Mouse (Mus musculus) kidney, adult 2 months (tissue): ENCODE measurements around the gene Cacnb4. TPM values are rescaled to one million over a fixed set of nuclear protein-coding genes. Genes with fewer than 3 reads are reported as not detected.

Experiments
- DNase-seq: peaks from one replicate; pipeline ENCODE4 v3.0.0; 2021
- H3K27ac ChIP-seq: fragments of 200-500 bp; 2 replicates; pipeline ENCODE4 v1.5.1; 2012; ENCODE audit warnings: low read depth, low read length, control low read depth, inconsistent platforms; ENCODE audit not compliant: insufficient read depth
- H3K27me3 ChIP-seq: fragments of 200-500 bp; replicated peaks from 2 replicates; pipeline ENCODE4 v1.6.1; 2012; ENCODE audit warnings: mild to moderate bottlenecking, moderate library complexity, low read length, inconsistent platforms; ENCODE audit not compliant: control insufficient read depth, insufficient read depth
- H3K36me3 ChIP-seq: fragments of 200-500 bp; 2 replicates; pipeline ENCODE4 v1.6.1; 2012; ENCODE audit warnings: mild to moderate bottlenecking, moderate library complexity, low read length, inconsistent platforms; ENCODE audit not compliant: control insufficient read depth, insufficient read depth
- H3K4me1 ChIP-seq: fragments of 200-500 bp; 2 replicates; pipeline ENCODE4 v1.6.1; 2011; ENCODE audit warnings: low read length; ENCODE audit not compliant: control insufficient read depth, insufficient read depth
- H3K4me3 ChIP-seq: fragments of 200-500 bp; 2 replicates; pipeline ENCODE4 v1.5.1; 2011; ENCODE audit warnings: mild to moderate bottlenecking, low read depth, low read length, control low read depth; ENCODE audit not compliant: insufficient read depth
- CTCF ChIP-seq: fragments of 200-500 bp; conservative IDR thresholded peaks from 2 replicates; pipeline ENCODE4 v1.5.1; 2011; ENCODE audit warnings: low read depth, mild to moderate bottlenecking, control low read depth, low read length, moderate library complexity, mixed read lengths; ENCODE audit not compliant: insufficient read depth, insufficient read length
- POLR2A ChIP-seq: fragments of 200-500 bp; IDR thresholded peaks from one replicate; pipeline ENCODE4 v1.6.1; 2011; ENCODE audit warnings: low read depth, low read length, control low read depth
- WGBS: fragments of 180-500 bp; shearing (Covaris S2); methylation state at CpG from one replicate; pipeline ENCODE4 v1.1.7; 2018; 5-methylcytosine and 5-hydroxymethylcytosine counted together
- polyA plus RNA-seq: library from polyadenylated mRNA; depleted of rRNA; stranded (reverse); fragments of >200 nt; gene quantifications from 2 replicates; pipeline ENCODE4 v1.2.3, GENCODE M21; 2012

Cacnb4 gene
- polyA plus RNA-seq, 1 experiment = 1.0 TPM

- TF ChIP-seq CTCF (no peak), POLR2A (no peak)
- no peaks in the 10 kb centered on the region for H3K36me3 ChIP-seq
- no peak for DNase-seq
- no peaks in the 10 kb centered on the region for H3K27me3 ChIP-seq
- no peak overlapping the region for H3K4me3 ChIP-seq
- WGBS = 82% methylated on average over 3 of the region's 3 CpGs
- no peaks in the 10 kb centered on the region for H3K4me1 ChIP-seq
- H3K27ac ChIP-seq = no peak overlapping the region
Measured at GRCm38 (mm10) chr2:52537645-52538044, 139.0 kb downstream of the Cacnb4 start.

GRCm38 (mm10) chr2:52537155-52537554, 139.5 kb downstream of the Cacnb4 start:
- Histone ChIP-seq H3K27ac (no peak overlapping the region), H3K4me1 (no peaks in the 10 kb centered on the region), H3K36me3 (no peaks in the 10 kb centered on the region), H3K4me3 (no peak overlapping the region), H3K27me3 (no peaks in the 10 kb centered on the region)
- no peak for DNase-seq
- TF ChIP-seq POLR2A = no peak
- TF ChIP-seq CTCF = no peak
- 76% methylated on average over 9 of the region's 9 CpGs for WGBS

- no peaks in the 10 kb centered on the region for H3K27me3 ChIP-seq
- H3K4me1 ChIP-seq = no peaks in the 10 kb centered on the region
- 81% methylated on average over 4 of the region's 4 CpGs for WGBS
- H3K4me3 ChIP-seq = no peak overlapping the region
- H3K27ac ChIP-seq = no peak overlapping the region
- no peak for DNase-seq
- TF ChIP-seq POLR2A (no peak), CTCF (no peak)
- no peaks in the 10 kb centered on the region for H3K36me3 ChIP-seq
Measured at GRCm38 (mm10) chr2:52536511-52536910, 140.1 kb downstream of the Cacnb4 start.

- 67% methylated on average over 5 of the region's 5 CpGs for WGBS
- H3K4me1 ChIP-seq = no peaks in the 10 kb centered on the region
- no peaks in the 10 kb centered on the region for H3K36me3 ChIP-seq
- H3K4me3 ChIP-seq = no peak overlapping the region
- H3K27ac ChIP-seq = no peak overlapping the region
- DNase-seq = peak; percentile 13
- no peaks in the 10 kb centered on the region for H3K27me3 ChIP-seq
- TF ChIP-seq POLR2A (no peak), CTCF (no peak)
Measured at GRCm38 (mm10) chr2:52533696-52534095, 142.9 kb downstream of the Cacnb4 start.

GRCm38 (mm10) chr2:52530521-52530920, 146.1 kb downstream of the Cacnb4 start:
- no peaks in the 10 kb centered on the region for H3K4me1 ChIP-seq
- no peaks in the 10 kb centered on the region for H3K36me3 ChIP-seq
- no peak for DNase-seq
- no peak for TF ChIP-seq CTCF
- no peak for TF ChIP-seq POLR2A
- WGBS = 69% methylated on average over 2 of the region's 2 CpGs
- no peaks in the 10 kb centered on the region for H3K27me3 ChIP-seq
- H3K4me3 ChIP-seq = no peak overlapping the region
- H3K27ac ChIP-seq = no peak overlapping the region

- no peak overlapping the region for H3K27ac ChIP-seq
- H3K4me1 ChIP-seq = no peaks in the 10 kb centered on the region
- H3K27me3 ChIP-seq = no peaks in the 10 kb centered on the region
- no peaks in the 10 kb centered on the region for H3K36me3 ChIP-seq
- TF ChIP-seq POLR2A (no peak), CTCF (no peak)
- WGBS = 79% methylated on average over 7 of the region's 7 CpGs
- no peak for DNase-seq
- no peak overlapping the region for H3K4me3 ChIP-seq
Measured at GRCm38 (mm10) chr2:52529245-52529644, 147.4 kb downstream of the Cacnb4 start.

GRCm38 (mm10) chr2:52525876-52526592, 150.6 kb downstream of the Cacnb4 start:
- Histone ChIP-seq H3K36me3 (no peaks in the 10 kb centered on the region), H3K4me1 (no peaks in the 10 kb centered on the region), H3K27ac (no peak overlapping the region), H3K27me3 (no peaks in the 10 kb centered on the region), H3K4me3 (no peak overlapping the region)
- no peak for DNase-seq
- TF ChIP-seq CTCF (no peak), POLR2A (no peak)
- 80% methylated on average over 11 of the region's 11 CpGs for WGBS
